Mouse (Mus musculus): Measurements from ENCODE around the gene Zfp319. TPM values are rescaled to one million over a fixed set of nuclear protein-coding genes. Genes with fewer than 3 reads are reported as not detected.
A peak's percentile ranks its signal among the peaks of the same experiment; 100 is the strongest.
"Not testable (repeated sequence)": the region's sequence is repeated elsewhere in the genome, so short reads cannot be mapped to it uniquely, and the experiment has no call there.

Gene Zfp319
- total RNA-seq (2017): 3.3 to 4.7 TPM (median 4.3 TPM) in 3 replicates

GRCm38 (mm10) chr8:95331720-95332436, at the start of gene Zfp319, which contains the start of gene Usb1:
TSS of gene Zfp319 (minus strand) at chr8:95331950.
TSS of gene Usb1 (plus strand) at chr8:95332284.
- ATAC-seq (replicated peaks; ENCODE audit: insufficient number of reproducible peaks, low FRiP score, low TSS enrichment, poor library complexity, severe bottlenecking): peak; percentile 77

DNA sequence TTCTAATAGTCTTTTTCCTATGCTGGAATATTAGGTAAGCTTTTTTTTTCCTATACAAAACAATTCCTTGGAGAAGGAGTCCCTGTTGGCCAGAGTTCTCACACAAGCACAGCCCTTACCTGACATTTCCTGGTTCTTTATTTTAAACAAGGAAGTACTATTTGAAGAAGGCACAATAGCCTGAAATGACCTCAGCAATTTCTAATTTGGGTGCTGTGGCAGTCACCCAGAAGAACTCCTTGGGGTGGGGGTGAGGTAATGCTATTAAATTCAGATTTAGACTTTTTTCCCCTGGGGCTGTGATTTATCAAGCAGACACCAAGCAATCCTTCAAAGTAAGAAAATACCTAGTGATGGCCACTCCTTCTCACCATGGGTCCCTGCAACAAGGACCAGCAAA, 49.2 kb upstream of the Zfp319 start:
- no peak for ATAC-seq (replicated peaks; ENCODE audit: insufficient number of reproducible peaks, low FRiP score, low TSS enrichment, poor library complexity, severe bottlenecking)

DNA sequence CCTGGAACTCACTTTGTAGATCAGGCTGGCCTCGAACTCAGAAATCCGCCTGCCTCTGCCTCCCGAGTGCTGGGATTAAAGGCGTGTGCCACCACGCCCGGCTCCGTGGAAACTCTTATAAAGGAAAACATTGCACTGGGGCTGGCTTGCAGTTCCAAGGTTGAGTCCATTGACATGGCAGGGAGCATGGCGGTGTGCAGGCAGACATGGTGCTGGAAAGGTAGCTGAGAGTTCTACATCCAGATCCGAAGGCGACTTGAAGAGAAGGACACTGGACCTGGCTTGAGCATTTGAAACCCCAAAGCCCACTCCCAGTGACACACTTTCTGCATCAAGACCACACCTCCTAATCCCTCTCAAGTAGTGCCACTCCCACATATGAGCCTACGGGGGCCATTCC, 47.2 kb upstream of the Zfp319 start:
- not testable (repeated sequence) for ATAC-seq (replicated peaks; ENCODE audit: insufficient number of reproducible peaks, low FRiP score, low TSS enrichment, poor library complexity, severe bottlenecking)

GRCm38 (mm10) chr8:95377863-95378291, 46.1 kb upstream of the Zfp319 start:
- no peak for ATAC-seq (replicated peaks; ENCODE audit: insufficient number of reproducible peaks, low FRiP score, low TSS enrichment, poor library complexity, severe bottlenecking)

DNA sequence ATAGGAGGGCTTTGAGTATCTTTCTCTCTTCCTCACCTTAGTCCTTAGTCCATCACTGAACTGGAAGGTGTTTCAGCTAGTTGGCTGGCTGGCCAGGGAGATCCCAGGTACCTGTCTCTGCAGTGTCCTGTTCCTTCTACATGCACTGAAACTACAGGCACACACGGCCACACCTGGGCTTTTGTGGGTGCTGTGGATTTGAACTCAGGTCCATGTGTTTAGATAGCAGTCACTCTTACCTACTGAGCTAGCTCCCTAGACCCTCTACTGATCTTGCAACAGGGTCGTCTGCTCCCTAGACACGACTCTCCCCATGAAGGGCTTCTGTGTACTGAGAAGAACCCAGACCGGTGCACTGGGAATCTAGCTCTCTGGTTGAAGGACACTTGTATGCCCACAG, 45.4 kb upstream of the Zfp319 start:
- ATAC-seq (replicated peaks; ENCODE audit: insufficient number of reproducible peaks, low FRiP score, low TSS enrichment, poor library complexity, severe bottlenecking): no peak

DNA sequence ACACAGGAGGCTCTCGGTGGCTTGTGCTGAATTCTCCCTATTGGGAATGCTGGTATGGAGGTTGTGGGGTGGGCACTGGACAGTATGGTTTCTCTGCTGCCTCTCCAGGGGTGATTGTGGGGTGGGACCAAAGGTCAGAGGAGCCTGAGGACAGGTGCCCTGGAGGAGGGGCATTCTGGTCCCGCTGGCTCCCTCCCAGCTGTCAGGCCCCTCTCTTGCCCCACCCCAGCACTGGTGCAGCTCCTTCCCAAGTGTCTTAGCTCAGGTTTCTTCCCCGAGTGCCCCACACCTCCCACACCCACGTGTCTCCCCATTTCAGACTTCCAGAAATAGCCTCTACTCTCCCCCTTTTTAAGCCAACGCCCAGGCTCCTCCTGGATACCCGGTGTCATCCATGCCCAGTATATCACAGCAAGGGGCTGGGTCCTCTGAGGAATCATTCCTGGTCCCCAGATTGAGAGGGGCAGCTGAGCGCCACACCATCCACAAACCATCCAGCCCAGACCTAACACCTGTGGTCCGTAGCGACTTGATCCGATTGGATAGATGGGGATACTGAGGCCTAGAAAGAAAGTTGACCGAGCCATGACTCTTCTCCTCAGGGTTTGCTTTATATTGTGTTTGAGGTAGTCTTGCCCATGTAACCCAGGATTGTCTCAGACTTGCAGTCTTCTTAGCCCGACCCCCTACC, 44.7 kb upstream of the Zfp319 start:
- ATAC-seq (replicated peaks; ENCODE audit: insufficient number of reproducible peaks, low FRiP score, low TSS enrichment, poor library complexity, severe bottlenecking): no peak

GRCm38 (mm10) chr8:95375374-95375930, 43.7 kb upstream of the Zfp319 start:
- no peak for ATAC-seq (replicated peaks; ENCODE audit: insufficient number of reproducible peaks, low FRiP score, low TSS enrichment, poor library complexity, severe bottlenecking)

GRCm38 (mm10) chr8:95374429-95374828, 42.7 kb upstream of the Zfp319 start:
- ATAC-seq (replicated peaks; ENCODE audit: insufficient number of reproducible peaks, low FRiP score, low TSS enrichment, poor library complexity, severe bottlenecking): no peak

DNA sequence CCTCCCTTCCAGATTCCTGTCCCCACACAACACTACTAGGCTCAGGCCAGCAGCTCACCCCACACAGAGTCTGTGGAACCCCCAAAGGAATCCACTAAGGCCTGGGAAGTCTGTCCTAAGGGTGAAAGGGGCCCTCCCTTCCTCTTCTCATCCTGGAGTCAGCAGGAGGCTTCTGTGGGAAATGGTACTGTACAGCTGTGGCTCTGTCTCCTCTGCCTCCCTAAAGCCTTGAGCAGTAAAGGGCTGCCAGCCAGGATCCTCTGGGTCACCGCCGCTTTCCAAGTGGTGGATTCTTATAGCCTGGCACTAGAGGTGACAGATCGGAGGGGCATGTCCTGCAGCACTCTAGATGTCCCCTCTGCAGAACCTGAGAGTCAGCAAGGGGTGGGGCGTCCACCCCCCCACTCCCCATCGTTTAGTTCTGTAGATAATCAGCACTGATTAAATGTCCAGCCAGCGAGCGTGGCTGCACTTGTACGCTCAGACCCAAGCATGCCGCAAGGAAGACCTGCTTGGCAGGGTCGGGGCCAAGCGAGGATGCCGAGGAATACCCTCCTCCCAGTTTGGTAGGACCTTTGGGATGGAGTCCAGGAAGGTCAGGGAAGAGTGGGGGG, 41.7 kb upstream of the Zfp319 start:
- no peak for ATAC-seq (replicated peaks; ENCODE audit: insufficient number of reproducible peaks, low FRiP score, low TSS enrichment, poor library complexity, severe bottlenecking)

DNA sequence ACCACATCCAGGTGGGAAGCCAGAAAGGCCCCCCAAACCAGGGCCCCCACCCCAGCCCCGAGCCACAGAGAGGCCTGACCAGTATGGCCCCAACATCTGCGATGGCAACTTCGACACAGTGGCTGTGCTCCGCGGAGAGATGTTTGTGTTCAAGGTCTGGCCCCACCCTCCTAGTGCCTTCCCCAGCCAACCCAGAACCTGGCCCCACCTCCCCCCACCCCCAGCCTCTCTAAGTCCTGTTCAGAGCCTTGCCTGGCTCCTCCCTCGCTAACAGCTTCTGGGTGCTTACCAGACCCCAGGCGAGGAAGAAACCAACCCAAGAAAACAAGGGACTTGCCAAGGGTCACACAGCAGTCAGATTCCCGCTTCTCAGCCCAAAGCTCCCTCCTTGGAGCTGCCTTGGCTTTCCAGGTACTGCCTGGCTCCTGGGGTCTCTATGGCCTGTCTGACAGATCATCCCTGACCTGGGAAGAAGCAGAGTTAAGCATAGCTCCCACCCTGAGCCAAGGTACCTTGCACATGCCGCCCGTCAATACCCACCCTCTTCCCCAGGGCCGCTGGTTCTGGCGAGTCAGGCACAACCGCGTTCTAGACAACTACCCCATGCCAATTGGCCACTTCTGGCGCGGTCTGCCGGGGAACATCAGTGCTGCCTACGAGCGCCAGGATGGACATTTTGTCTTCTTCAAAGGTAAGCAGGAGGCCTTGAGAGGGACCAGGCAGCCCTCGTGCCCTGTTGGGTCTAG, 38.0 kb upstream of the Zfp319 start:
- ATAC-seq (replicated peaks; ENCODE audit: insufficient number of reproducible peaks, low FRiP score, low TSS enrichment, poor library complexity, severe bottlenecking): no peak

GRCm38 (mm10) chr8:95363849-95364248, 32.1 kb upstream of the Zfp319 start:
- no peak for ATAC-seq (replicated peaks; ENCODE audit: insufficient number of reproducible peaks, low FRiP score, low TSS enrichment, poor library complexity, severe bottlenecking)

GRCm38 (mm10) chr8:95362272-95362671, 30.5 kb upstream of the Zfp319 start:
- no peak for ATAC-seq (replicated peaks; ENCODE audit: insufficient number of reproducible peaks, low FRiP score, low TSS enrichment, poor library complexity, severe bottlenecking)

- ATAC-seq (replicated peaks; ENCODE audit: insufficient number of reproducible peaks, low FRiP score, low TSS enrichment, poor library complexity, severe bottlenecking): no peak
Observed at GRCm38 (mm10) chr8:95361016-95361341, 29.2 kb upstream of the Zfp319 start.

GRCm38 (mm10) chr8:95360181-95361015, 28.6 kb upstream of the Zfp319 start:
- no peak for ATAC-seq (replicated peaks; ENCODE audit: insufficient number of reproducible peaks, low FRiP score, low TSS enrichment, poor library complexity, severe bottlenecking)

GRCm38 (mm10) chr8:95358550-95359411, 27.0 kb upstream of the Zfp319 start:
- no peak for ATAC-seq (replicated peaks; ENCODE audit: insufficient number of reproducible peaks, low FRiP score, low TSS enrichment, poor library complexity, severe bottlenecking)

DNA sequence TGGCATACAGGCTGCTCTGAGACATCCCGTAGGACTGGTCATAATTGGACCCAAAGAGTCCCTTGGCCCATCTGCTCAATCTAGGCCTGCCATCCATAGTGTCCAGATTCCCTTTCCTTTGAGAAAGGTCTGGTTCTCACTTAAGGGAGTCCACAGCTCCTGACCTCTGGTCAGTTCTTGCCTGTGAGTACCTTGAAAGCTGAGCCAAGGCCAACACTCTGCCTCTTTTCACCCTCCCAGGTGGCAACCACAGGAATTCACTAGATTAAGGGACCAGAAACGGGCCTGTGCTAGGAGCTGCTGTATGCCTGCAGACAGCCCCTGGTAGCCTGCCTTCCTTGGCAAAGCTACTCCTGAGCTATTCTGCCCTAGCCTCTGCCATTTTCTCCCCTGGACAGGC, 22.9 kb upstream of the Zfp319 start:
- ATAC-seq (replicated peaks; ENCODE audit: insufficient number of reproducible peaks, low FRiP score, low TSS enrichment, poor library complexity, severe bottlenecking): no peak
